Mouse (Mus musculus): ENCODE measurements around the gene Acad11.

Acad11 gene

DNA sequence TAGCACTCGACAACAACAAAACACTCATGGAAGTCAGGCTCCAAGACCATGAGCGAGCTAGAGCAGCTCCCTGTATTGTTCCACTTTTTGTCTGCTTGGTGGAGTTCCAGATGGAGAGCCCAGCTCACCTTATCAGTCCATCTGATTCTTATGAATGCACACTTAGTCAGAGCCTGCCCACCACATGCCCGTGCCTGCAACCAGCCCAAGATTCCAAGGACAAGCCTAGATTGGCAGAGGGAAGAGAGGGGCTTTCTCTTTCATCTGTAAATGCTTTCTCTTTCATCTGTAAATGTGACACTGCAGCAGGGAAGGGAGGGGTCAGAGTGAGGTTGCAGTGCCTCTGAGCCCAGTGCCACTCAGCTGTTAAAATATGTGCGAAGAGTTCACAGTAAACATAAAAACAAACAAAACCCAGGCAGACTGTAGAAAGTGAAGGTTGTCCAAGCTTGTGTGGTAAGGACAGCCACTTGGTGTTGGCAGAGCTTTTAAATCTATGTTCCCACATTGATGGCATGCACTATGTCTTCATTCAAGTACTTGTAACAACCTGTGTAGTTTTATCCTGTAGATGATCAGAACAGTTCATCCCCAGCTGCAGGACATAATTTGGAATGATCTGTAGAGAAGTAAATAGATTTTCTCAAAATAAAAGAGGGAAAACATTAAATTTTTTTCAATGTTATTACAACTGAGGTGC is 22.7 kb downstream of the Acad11 start:
- DNase-seq = no peak

DNA sequence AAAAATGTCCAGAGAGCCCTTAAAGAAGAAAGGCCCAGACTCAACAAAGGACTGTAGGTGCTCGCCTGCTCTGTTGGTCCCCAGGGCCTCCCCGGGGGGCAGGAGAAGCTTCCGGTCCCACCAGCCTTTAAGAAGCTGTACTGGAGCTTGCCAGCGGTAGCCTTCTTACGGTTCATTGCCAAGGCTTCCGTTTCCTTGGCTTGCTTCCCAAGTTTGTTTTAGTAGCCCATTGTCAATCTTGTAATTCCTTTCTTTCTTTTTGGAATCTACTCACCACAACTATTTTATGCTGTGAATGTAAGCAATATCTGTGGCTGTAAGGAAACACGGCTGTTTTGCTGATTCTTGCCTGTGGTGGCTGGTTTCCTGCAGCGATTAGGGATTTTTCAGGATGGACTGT is 25.4 kb downstream of the Acad11 start:
- peak; percentile 17 for DNase-seq

DNA sequence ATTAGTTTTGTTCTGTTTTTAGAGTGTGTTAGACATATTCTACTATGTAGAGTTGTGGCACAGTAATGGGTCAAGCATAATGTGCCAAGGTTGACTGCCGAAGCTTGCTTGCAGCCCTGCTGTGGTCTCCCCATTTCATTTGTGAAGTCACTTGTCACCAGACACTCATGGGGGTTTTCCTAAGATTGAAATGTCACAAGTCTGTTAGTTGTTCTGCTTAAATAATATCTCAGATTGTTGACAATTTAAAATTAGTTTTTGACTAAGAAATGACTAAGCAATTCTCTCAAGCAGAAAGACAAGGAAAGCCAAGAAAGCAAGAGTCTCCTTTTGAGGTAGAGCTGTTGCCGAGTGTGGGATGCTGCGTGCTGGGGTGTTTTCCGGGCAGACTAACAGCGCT is 29.8 kb downstream of the Acad11 start:
- DNase-seq = no peak

DNA sequence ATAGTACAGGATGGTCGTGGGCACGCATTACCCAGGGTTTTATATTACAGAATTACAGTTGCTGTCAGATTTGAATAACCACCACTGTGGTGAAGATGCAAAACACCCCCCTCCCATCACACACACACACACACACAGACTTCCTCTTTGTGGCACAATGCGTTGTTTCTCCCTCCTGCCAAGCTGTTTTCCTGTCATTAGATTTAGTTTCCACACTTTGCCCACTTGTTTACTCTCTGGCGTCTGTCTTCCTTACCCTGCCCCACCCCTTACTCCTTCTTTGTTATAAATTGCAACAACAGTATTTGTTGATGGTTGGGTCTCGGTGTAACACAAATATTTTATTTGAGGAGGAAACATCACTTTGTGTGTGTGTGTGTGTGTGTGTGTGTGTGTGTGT is 35.1 kb downstream of the Acad11 start:
- no peak for DNase-seq

DNA sequence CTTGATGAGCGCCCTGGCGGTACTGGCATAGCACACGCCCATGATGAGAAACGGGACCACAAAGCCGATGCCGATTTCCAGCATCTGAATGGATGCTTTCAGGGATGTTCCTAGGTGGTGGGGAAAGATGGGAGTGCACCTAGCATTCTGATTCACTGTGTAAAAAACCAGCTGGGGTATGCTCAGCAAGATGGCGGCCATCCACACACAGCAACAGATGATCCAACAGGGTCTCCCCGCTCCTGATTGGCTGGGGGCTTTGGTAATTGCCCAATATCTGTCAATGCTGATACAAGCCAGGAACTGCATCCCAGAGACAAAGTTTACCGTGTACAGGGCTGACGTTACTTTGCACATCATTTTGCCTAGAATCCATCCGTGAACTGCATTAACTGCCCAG is 35.9 kb downstream of the Acad11 start:
- DNase-seq = no peak

DNA sequence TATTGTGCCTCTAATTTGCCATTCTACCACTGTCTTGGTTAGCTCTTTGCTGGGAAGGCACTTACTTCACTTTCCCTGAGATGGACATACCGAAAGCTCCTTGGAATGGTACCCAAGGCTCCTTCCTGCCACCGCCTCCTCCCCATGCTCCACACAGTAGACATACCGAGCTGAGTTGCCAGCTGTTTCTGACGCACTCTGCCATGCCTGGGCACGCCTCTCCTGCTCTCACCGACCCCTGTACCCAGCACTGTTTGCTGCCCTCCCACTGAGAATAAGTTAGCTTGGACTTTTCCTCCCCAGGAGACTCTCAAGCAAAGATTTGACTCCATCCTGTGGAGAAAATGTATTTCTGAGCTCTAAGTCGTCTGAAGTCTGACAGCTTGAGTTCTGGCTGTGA is 37.6 kb downstream of the Acad11 start:
- DNase-seq = no peak

DNA sequence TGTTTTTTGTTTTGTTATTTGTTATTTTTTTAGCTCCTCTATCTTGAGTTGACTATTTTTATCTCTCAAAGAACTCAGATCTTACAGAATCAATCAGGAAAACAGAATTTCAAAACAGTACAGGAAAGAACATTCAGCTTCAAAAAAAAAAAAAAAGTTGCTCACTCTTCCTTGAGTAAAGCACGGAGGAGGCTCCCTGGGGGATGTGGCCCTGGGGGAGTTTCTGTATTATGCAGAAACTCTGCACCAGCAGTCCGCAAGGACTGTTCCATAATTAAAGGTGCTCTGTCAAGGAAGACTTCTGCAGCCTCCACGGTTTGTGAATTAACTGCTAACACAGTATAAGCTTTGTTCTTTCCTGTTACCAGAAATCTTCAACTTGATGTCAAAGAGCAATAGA is 38.3 kb downstream of the Acad11 start:
- no peak for DNase-seq

DNA sequence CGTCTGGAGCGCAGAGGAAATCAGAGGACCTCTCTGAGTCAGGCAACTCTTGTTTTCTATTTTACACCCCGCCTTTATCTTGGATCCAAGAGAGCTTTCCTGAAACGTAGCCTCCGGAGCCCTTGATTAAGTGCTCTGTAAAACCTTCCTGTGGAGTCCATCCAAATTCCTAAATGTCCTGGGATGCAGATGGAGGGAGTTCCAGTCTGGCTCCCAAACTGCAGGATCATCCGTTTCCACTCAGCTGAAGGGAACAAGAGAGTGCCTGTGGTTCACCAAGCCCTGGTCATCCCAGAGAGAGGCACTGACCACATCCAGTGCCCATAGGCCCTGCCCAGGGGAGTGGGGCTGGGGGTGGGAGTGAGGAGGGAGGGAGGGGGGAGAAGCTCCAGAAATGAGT is 39.1 kb downstream of the Acad11 start:
- DNase-seq = no peak

DNA sequence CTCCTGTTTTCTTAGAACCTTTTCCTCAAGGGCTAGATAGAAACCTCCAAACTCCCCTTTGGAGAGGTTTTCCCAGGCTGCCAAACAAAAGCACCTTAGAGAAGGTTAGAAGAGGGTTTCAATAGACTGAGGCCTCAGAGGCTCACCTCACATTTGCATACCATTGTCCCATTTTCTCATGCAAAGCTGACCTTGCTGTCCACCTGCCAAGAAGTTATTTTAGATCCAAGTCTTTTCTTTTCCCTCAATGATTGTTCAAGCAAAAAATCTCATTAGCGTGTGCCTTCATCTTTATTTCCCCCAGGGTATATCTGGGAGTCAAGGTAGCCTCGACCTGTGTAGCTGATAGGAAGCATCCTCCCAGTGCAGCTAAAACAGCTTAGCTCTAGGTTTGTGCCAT is 39.7 kb downstream of the Acad11 start:
- DNase-seq = no peak

DNA sequence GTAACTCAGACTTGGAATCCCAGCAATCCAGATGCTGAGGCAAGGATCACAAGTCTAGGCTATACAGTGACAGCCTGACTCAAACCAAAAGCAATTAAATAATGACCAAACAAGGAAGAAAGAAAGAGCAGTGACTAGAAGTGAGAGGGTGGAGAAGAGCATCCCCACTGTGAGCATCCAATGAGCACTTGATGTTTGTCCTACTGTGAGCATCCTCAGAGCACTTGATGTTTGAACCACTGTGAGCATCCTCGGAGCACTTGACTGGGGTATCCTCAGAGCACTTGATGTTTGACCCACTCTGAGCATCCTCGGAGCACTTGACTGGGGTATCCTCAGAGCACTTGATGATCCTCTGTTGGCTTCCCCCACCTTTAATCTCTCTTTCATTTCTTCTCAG is 41.8 kb downstream of the Acad11 start:
- DNase-seq = no peak

DNA sequence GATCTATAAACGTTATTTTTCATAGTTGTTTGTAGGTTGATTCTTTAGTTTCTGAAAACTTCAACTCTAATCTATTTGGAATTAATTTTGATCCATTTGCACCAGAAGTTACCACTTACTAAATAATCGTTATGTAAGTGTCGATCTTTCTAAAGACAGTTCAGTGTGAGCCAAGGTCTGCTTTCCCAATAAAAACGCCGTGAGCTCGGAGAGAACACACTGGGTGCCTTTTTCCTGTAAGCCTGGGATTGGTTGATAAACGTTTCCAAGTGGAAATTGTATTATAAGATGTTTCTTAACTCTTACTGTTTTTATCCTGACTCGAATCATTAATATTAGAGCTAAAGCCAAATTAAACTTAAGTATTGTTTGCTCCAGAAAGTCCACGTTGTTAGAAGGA is 43.8 kb downstream of the Acad11 start:
- no peak for DNase-seq

DNA sequence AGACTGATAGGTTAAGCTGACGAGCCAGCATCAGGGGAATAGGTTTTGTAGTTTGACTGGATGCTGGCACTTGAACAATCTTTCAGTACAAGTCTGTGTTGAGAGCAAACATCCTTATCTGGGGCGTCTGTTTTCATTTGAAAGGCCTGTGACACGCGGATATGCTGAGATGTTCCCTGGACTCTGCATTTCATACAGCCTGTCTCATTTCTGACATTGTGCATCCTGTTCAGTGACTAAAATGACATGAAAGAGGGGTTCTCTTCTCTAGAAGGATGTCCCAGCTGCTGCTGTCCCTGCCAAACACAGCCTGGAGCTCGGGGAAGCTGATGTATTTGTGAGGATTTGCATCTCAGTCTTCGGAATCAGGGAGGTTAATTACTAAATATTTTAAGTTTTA is 44.3 kb downstream of the Acad11 start:
- no peak for DNase-seq

DNA sequence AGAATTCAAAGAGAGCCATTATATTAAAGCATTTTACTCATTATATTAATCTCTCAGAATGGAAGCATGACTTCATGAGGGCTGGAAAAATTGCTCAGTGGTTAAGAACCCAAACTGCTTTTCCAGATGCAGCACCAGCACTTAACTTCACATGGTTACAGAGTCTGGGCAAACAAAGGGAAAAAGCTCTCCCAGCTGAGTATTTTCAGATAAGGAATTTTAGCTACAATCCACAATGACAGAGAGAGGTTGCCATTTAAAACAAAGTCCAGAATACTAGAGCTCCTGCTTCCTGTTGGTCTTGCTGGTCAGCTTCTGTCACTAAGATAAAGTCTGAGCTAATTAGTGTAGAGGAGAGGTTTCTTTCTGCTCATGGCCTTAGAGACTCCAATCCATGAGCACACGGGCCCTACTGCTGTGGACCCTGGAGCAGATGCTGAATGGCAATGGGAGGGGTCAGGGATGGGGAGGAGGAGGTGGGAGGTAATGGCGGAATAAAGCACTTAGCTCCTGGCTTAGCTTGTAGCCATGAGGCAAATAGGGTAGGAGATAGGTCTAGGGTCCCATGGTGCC is 45.5 kb downstream of the Acad11 start:
- DNase-seq = no peak

DNA sequence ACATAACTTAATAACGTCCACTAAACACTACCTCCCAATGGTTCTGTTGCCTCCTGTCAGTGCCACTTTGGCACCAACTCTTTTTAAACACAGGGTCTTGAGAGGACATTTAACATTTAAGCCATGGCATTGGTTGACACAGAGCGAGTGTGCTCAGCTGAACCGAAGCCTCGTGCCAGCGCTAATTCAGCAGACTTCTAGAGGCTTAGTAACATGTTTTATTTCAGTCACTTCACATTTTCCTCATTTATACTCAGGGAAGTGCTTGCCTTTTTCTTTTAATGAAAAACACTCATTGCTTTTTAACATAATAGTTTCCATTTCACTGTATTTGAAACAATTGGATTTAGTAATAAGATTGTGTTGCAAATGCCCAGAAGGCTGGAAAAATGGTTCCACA is 46.0 kb downstream of the Acad11 start:
- no peak for DNase-seq

DNA sequence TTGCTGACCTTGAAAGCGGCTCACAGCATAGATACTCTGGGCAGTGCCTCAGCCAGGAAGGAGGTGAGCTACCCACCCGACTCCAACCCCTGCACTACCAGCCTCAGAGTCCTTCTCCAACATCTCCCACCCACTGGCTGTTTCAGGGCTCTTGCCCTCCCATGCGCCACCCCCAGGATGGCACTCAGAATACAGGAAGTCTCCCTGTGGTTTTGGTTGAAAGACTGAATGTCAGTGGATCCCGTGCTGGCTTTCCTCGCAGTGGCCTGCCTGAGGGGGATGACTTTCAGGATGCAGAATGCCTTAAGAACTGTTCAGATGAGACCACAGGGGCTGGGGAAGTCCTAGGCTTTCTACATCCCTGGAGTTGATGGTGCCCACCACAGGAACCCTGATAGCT is 59.9 kb downstream of the Acad11 start:
- no peak for DNase-seq

DNA sequence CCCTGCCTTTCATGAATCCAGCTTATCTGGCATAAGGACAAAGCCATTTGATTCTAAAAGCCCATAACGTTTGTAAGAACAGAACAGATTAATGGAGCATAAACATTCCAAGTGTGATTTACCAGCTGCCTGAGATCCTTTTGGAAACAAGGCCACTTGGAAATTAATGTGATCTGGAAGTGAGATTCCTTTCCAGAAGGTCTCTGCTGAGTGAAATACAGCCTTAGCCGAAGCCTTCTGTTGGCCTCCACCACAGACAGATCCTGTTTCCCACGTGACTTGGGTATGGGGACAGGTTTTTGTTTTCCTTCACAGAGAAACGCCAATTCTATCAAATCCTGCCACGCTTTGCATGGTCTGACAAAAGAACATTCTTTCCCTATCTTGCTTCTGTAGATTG is 60.4 kb downstream of the Acad11 start:
- no peak for DNase-seq

DNA sequence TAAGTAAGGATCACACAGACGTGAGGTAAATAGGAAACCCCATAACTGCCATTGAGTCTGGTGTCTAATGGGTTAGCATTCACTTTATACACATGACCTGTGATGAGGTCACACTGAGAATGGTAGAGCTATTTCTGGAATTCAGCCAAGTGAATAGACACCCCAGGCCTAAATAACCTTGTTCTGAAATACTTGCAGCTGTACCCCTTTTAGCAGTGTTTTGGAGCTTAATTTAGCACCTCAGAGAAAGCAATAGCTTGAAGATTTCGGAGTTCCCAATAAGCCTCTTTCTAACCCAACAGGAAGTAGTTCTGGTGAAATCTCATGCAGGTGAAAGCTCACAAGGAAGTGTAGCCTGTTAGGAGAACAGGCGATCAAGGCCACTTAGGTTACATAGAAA is 63.7 kb downstream of the Acad11 start, which contains the start of gene Ackr4:
Gene Ackr4, minus strand, starts transcription at position 101 of the 400 bp plus-strand sequence.
- no peak for DNase-seq

DNA sequence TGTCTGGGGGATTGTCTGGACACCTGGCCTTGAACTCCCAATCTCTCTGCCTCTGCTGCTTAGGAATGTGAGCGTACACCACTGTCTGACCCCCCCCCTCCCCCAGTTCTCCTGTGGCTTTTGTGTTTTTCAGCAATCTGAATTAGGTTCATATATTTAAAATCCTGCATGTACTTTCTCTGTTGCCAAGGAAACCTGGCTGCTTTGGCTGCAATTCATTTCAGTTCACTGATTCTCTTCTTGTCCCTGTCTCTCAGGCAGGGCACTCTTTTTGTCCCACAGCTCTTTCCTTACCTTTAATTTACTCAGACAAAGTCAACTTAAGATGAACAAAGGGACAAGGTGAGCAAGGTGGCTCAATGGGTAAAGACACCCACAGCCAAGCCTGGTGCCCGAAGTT is 64.9 kb downstream of the Acad11 start:
- DNase-seq = peak; percentile 36

DNA sequence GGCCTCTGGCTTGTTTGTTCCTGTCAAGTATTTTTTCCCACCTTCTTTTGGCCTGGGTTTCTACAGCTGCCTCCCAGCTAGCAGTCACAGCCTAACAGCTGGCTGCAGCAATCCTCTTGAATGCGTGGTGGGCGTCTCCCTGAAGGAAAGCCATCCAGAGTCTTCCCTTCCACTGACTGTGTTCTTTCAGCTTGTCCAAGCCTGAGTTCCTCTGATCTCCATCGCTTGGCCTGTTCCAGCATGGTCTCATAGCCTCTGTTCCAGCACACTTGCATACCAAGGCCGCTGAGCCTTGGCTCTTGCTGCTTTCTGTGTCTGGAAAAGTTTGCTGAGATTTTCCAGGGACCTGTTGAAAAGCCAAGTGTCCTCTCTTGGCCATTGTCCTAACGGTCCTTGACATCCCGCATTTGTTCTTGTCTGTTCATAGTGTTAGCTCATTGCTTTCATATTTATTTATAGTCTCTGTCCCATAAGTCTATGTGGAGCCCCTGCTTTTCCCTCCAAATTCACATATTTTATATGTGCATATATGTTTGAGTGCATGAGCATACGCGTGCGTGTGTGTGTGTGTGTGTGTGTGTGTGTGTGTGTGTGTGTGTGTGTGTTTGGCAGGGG is 67.1 kb downstream of the Acad11 start:
- no peak for DNase-seq

DNA sequence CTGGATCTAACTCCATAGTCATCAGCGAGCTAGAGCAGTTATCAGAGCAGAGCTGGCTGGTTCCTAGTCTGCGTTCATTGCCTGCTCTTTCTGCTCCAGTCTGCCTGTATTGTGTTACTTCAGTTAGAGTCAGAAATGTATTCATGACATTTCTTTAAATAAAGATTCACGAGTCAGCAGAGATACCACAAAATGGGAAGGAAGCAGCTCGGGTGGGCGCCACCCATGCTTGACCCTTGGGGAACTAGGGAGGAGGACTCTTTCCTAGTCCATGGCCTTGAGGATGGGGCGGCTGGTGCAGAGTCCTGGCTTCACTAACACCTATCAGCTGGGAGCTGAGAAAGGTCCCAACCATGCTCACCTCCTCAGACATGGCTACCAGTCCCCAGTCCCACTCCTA is 77.2 kb downstream of the Acad11 start:
- no peak for DNase-seq

DNA sequence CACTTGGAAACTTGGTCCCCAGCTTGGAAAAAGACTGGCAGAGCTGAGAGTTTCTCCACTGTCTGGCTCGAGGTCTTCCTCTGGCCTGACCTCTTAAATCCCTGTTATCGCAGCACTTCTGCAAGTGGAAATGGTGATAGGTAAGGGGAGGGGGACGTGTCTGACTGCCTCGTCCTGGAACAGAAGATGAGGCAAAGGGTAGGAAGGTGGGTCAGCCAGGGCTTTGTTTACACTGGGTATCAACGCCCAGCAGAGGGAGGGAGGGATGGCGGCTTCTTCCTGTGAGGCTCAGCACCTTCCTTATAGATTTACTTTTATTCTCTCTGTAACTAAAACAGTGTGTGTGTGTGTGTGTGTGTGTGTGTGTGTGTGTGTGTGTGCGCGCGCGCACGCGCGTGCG is 79.6 kb downstream of the Acad11 start:
- DNase-seq = no peak

DNA sequence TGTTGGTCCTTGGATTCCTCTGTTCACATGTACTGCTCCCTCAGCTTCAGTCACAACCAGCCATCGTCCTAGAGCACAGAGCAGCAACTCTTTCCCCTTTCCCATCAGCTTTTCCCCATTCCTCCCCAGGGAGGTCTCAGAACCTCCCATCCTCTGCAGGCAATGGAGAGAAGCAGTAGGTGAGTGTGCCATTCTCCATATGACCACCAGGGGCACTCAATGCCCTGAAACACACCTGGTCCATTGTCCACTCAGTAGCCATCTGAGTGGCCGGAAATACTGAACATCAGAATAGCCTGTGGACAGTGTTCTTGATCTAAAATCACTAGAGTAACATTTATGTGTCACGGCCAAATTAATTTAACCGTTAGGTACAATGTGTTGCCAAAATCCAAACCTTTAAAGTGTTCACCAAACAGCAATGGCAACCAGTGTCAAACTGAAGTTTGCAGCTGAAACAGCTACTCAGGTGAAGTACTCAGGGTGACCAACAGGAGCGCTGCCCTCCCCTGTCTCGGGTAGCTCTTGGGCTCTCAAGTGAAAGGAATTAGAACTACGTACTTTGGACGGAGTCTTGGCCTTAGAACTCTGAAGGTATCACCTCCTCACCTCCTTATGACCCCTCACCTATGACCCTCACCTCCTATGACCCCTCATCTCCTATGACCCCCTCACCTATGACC is 81.3 kb downstream of the Acad11 start:
- no peak for DNase-seq

DNA sequence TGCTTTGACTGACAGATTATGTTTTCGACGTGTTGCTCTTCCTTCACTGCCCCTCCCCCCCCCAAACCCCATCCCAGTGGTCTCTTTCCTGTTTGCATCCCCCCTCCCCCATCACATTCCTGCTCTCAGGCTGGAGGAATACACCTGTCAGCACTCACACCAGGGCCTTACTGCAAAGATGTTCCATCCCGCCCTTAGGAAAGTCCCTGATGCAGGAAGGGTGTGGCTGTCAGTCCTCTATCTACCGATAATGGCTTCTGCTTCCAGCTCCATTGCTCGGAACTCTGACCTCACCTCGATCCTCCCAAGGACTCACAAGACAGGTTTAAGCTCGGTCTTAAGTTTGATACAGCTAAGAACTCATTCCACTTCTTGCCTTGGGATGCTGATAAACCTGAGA is 83.5 kb downstream of the Acad11 start:
- DNase-seq = no peak

DNA sequence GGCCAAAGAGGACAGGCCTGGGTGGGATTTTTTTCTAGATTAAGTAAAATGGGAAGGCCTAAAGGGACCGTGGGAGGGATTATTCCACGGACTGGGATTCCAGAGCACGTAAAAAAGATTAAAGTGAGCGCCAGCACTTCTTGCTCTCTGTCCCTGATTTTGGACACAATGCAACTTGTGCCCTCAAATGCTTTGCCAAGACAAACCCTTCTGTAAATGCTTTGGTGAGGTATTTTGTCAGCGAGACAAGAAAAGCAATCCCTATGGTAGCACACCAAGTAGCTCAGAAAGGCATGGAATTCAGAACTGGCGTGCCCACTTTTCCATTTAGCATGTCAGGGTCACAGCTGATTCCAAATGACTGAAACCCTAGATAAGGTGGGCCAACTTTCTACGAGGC is 85.8 kb downstream of the Acad11 start:
- no peak for DNase-seq
